Mouse (Mus musculus) forebrain, embryonic 16.5 days (tissue): ENCODE measurements around the gene Acss3. TPM values are rescaled to one million over a fixed set of nuclear protein-coding genes. Genes with fewer than 3 reads are reported as not detected.

Experiments used
- ATAC-seq: fragments of 200-750 bp; cut with Nextera tagmentation; 2 replicates; pipeline ENCODE4 v1.8.0; 2017; ENCODE audit warnings: mild to moderate bottlenecking, moderate library complexity
- H3K27ac ChIP-seq: fragments of 300-500 bp; sonication (generic); 2 replicates; pipeline ENCODE4 v1.5.1; 2014; ENCODE audit warnings: low read length, control low read depth
- H3K27me3 ChIP-seq: fragments of 300-500 bp; sonication (generic); replicated peaks from 2 replicates; pipeline ENCODE4 v1.6.1; 2014; ENCODE audit warnings: low read length; ENCODE audit not compliant: control insufficient read depth, insufficient read depth
- H3K36me3 ChIP-seq: fragments of 300-500 bp; sonication (generic); 2 replicates; pipeline ENCODE4 v1.6.1; 2014; ENCODE audit not compliant: control insufficient read depth, insufficient read depth
- H3K4me1 ChIP-seq: fragments of 300-500 bp; sonication (generic); replicated peaks from 2 replicates; pipeline ENCODE4 v1.6.1; 2014; ENCODE audit warnings: low read length; ENCODE audit not compliant: control insufficient read depth, insufficient read depth
- H3K4me2 ChIP-seq: fragments of 300-500 bp; sonication (generic); 2 replicates; pipeline ENCODE4 v1.6.1; 2014; ENCODE audit warnings: mild to moderate bottlenecking, low read length, control low read depth
- H3K4me3 ChIP-seq: fragments of 300-500 bp; sonication (generic); replicated peaks from 2 replicates; pipeline ENCODE4 v1.5.1; 2014; ENCODE audit warnings: mild to moderate bottlenecking, low read length, control low read depth
- H3K9ac ChIP-seq: fragments of 300-500 bp; sonication (generic); replicated peaks from 2 replicates; pipeline ENCODE4 v1.6.1; 2014; ENCODE audit warnings: low read depth, low read length, control low read depth
- H3K9me3 ChIP-seq: fragments of 300-500 bp; sonication (generic); 2 replicates; pipeline ENCODE4 v1.6.1; 2016; ENCODE audit warnings: low read length; ENCODE audit not compliant: control insufficient read depth
- WGBS: fragments of 180-500 bp; shearing (Covaris S2); extraction: QIAGEN DNeasy Blood & Tissue Kit; methylation state at CpG from one replicate; pipeline ENCODE4 v1.1.7; 2014; 5-methylcytosine and 5-hydroxymethylcytosine counted together
- polyA plus RNA-seq: library from polyadenylated mRNA; unstranded; fragments of >200 nt; fragmentation: Nextera tagmentation; extraction: Ambion mirVana; gene quantifications from 2 replicates; pipeline ENCODE4 v1.2.1, GENCODE M21; 2015

Acss3 gene
- polyA plus RNA-seq, 1 experiment from 2014 or later = 0.52 TPM

GRCm38 (mm10) chr10:106939441-106939840 is 184.0 kb downstream of the Acss3 start:
- H3K9ac ChIP-seq = no peak overlapping the region
- H3K27ac ChIP-seq = no peak overlapping the region
- WGBS = 79% methylated on average over 1 of the region's 1 CpGs
- no peaks in the 10 kb centered on the region for H3K4me1 ChIP-seq
- no peaks in the 10 kb centered on the region for H3K36me3 ChIP-seq
- H3K4me3 ChIP-seq = no peak overlapping the region
- no peaks in the 10 kb centered on the region for H3K27me3 ChIP-seq
- no peak for ATAC-seq
- no peak overlapping the region for H3K4me2 ChIP-seq
- no peaks in the 10 kb centered on the region for H3K9me3 ChIP-seq

GRCm38 (mm10) chr10:106938851-106939250 is 184.6 kb downstream of the Acss3 start:
- ATAC-seq = no peak
- H3K36me3 ChIP-seq = no peaks in the 10 kb centered on the region
- no peaks in the 10 kb centered on the region for H3K9me3 ChIP-seq
- no peak overlapping the region for H3K4me3 ChIP-seq
- no peaks in the 10 kb centered on the region for H3K27me3 ChIP-seq
- H3K9ac ChIP-seq = no peak overlapping the region
- WGBS = 94% methylated on average over 3 of the region's 3 CpGs
- H3K4me1 ChIP-seq = no peaks in the 10 kb centered on the region
- H3K4me2 ChIP-seq = no peak overlapping the region
- no peak overlapping the region for H3K27ac ChIP-seq

- no peak overlapping the region for H3K4me2 ChIP-seq
- no peak overlapping the region for H3K4me3 ChIP-seq
- H3K36me3 ChIP-seq = no peaks in the 10 kb centered on the region
- 81% methylated on average over 7 of the region's 7 CpGs for WGBS
- H3K9me3 ChIP-seq = no peaks in the 10 kb centered on the region
- no peak overlapping the region for H3K9ac ChIP-seq
- H3K27ac ChIP-seq = no peak overlapping the region
- no peak for ATAC-seq
- no peaks in the 10 kb centered on the region for H3K27me3 ChIP-seq
- no peaks in the 10 kb centered on the region for H3K4me1 ChIP-seq
Observed at GRCm38 (mm10) chr10:106936996-106937395, 186.5 kb downstream of the Acss3 start.

GRCm38 (mm10) chr10:106932571-106933073 is 190.8 kb downstream of the Acss3 start:
- Histone ChIP-seq H3K9me3 (no peaks in the 10 kb centered on the region), H3K4me1 (0 out of 2 replicates have a peak, but pooled peaks cover 6% of the 10 kb centered on the region), H3K4me2 (peak overlapping the region; percentile 43), H3K36me3 (no peaks in the 10 kb centered on the region), H3K9ac (no peak overlapping the region), H3K27ac (no peak overlapping the region), H3K27me3 (no peaks in the 10 kb centered on the region), H3K4me3 (peak overlapping the region; percentile 16; the same call in 1 of the 2 replicates)
- 38% methylated on average over 13 of the region's 13 CpGs for WGBS
- no peak for ATAC-seq

GRCm38 (mm10) chr10:106928576-106929332 is 194.7 kb downstream of the Acss3 start:
- no peak overlapping the region for H3K4me2 ChIP-seq
- 0 out of 2 replicates have a peak, but pooled peaks cover 6% of the 10 kb centered on the region for H3K4me1 ChIP-seq
- no peaks in the 10 kb centered on the region for H3K36me3 ChIP-seq
- H3K27ac ChIP-seq = no peak overlapping the region
- no peak overlapping the region for H3K9ac ChIP-seq
- H3K27me3 ChIP-seq = no peaks in the 10 kb centered on the region
- peak; percentile 41; the same call in 1 of the 2 replicates for ATAC-seq
- no peak overlapping the region for H3K4me3 ChIP-seq
- 41% methylated on average over 9 of the region's 9 CpGs for WGBS
- no peaks in the 10 kb centered on the region; the same call in 1 of the 2 replicates for H3K9me3 ChIP-seq

- Histone ChIP-seq H3K4me3 (no peak overlapping the region), H3K9ac (no peak overlapping the region), H3K27ac (no peak overlapping the region), H3K4me1 (0 out of 2 replicates have a peak, but pooled peaks cover 6% of the 10 kb centered on the region), H3K36me3 (no peaks in the 10 kb centered on the region), H3K9me3 (no peaks in the 10 kb centered on the region; the same call in 1 of the 2 replicates), H3K27me3 (no peaks in the 10 kb centered on the region), H3K4me2 (no peak overlapping the region)
- peak; percentile 28; the same call in 1 of the 2 replicates for ATAC-seq
- 90% methylated on average over 3 of the region's 3 CpGs for WGBS
Observed at GRCm38 (mm10) chr10:106924798-106925197, 198.7 kb downstream of the Acss3 start.

- H3K4me3 ChIP-seq = no peak overlapping the region
- 0 out of 2 replicates have a peak, but pooled peaks cover 6% of the 10 kb centered on the region for H3K4me1 ChIP-seq
- no peak overlapping the region for H3K4me2 ChIP-seq
- H3K36me3 ChIP-seq = no peaks in the 10 kb centered on the region
- no peaks in the 10 kb centered on the region; the same call in 1 of the 2 replicates for H3K9me3 ChIP-seq
- 67% methylated on average over 5 of the region's 5 CpGs for WGBS
- peak; percentile 50; the same call in 1 of the 2 replicates for ATAC-seq
- H3K9ac ChIP-seq = no peak overlapping the region
- no peak overlapping the region for H3K27ac ChIP-seq
- H3K27me3 ChIP-seq = no peaks in the 10 kb centered on the region
Observed at GRCm38 (mm10) chr10:106924334-106924733, 199.1 kb downstream of the Acss3 start.

- no peak for ATAC-seq
- Histone ChIP-seq H3K27ac (no peak overlapping the region), H3K27me3 (no peaks in the 10 kb centered on the region), H3K9ac (no peak overlapping the region), H3K9me3 (no peaks in the 10 kb centered on the region), H3K4me1 (no peaks in the 10 kb centered on the region; the same call in 1 of the 2 replicates), H3K4me3 (no peak overlapping the region), H3K36me3 (peaks cover 3% of the 10 kb centered on the region; the same call in 1 of the 2 replicates), H3K4me2 (no peak overlapping the region)
Observed at GRCm38 (mm10) chr10:106914822-106915221, 208.6 kb downstream of the Acss3 start.

- no peak for ATAC-seq
- no peaks in the 10 kb centered on the region; the same call in 1 of the 2 replicates for H3K4me1 ChIP-seq
- no peak overlapping the region for H3K4me2 ChIP-seq
- no peaks in the 10 kb centered on the region for H3K27me3 ChIP-seq
- H3K27ac ChIP-seq = no peak overlapping the region
- H3K9me3 ChIP-seq = no peaks in the 10 kb centered on the region
- no peak overlapping the region for H3K4me3 ChIP-seq
- H3K9ac ChIP-seq = no peak overlapping the region
- H3K36me3 ChIP-seq = peaks cover 3% of the 10 kb centered on the region; the same call in 1 of the 2 replicates
Observed at GRCm38 (mm10) chr10:106914275-106914674, 209.2 kb downstream of the Acss3 start.
